Mouse (Mus musculus) liver, embryonic 14.5 days (tissue): ENCODE data around the gene Rsrp1.
A peak's percentile ranks its signal among the peaks of the same experiment; 100 is the strongest.

Experiments
- CTCF ChIP-seq: IDR thresholded peaks from 2 replicates; pipeline ENCODE4 v1.5.1; 2016; ENCODE audit warnings: antibody characterized with exemption, low read depth, control low read depth
- EP300 ChIP-seq: IDR thresholded peaks from 2 replicates; pipeline ENCODE4 v1.6.1; 2016; ENCODE audit warnings: antibody characterized with exemption, low read depth

GRCm38 (mm10) chr4:134880041-134880440, 43.4 kb upstream of the Rsrp1 start:
- TF ChIP-seq EP300 (no peak), CTCF (peak; percentile 80)
